In the genomic region with DNA sequence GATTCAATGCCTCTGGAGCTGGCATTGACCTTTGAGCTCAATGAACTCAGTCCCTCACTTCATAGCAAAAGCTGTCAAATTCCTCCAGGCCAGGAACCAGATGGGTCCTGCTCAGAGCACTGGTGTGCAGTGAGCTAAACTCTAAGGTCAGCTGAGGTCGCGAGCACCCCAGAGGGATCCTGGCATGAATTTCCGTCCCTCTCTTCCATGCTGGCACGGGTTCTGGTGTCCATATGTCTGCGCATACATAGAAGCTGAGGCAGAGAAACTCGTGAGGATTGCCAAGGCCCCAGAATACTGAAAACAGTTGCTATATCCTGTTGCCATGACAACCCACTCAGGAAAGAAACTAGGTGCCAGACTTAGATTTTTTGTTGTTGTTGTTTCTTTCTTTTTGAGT, we compare ENCODE assay signal across 8 mouse cellular contexts.
DNase-seq lines count a peak whose midpoint lies in the region; ATAC-seq lines count a peak whose summit lies in the region.

No protein-coding gene starts in this region.

- H3K9me3 ChIP-seq in forebrain, embryonic 10.5 days: no peaks in the 10 kb centered on the region
- no peaks in the 10 kb centered on the region for H3K9me3 ChIP-seq in forebrain, embryonic 11.5 days (ENCODE audit: control insufficient read depth, low read length)
- no peaks in the 10 kb centered on the region for H3K9me3 ChIP-seq in forebrain, embryonic 12.5 days
- H3K9me3 ChIP-seq in neural tube, embryonic 11.5 days (ENCODE audit: control insufficient read depth, low read length): no peaks in the 10 kb centered on the region

- no peak for ATAC-seq in forebrain, embryonic 11.5 days (replicated peaks; ENCODE audit: low FRiP score)
- peak; percentile 49; the same call in 1 of the 2 replicates for ATAC-seq in forebrain, embryonic 12.5 days (ENCODE audit: low FRiP score)
- no peak; the same call in 1 of the 2 replicates for ATAC-seq in neural tube, embryonic 11.5 days (ENCODE audit: insufficient read depth, low FRiP score, low TSS enrichment)
- no peak for ATAC-seq in megakaryocyte-erythroid progenitor cell, adult 5-6 weeks (replicated peaks; ENCODE audit: low FRiP score, low TSS enrichment, poor library complexity, severe bottlenecking)

- no peak overlapping the region for H3K27ac ChIP-seq in forebrain, embryonic 10.5 days
- no peak overlapping the region for H3K27ac ChIP-seq in forebrain, embryonic 11.5 days (ENCODE audit: low read depth, low read length)
- H3K27ac ChIP-seq in forebrain, embryonic 12.5 days: no peak overlapping the region
- no peak overlapping the region for H3K27ac ChIP-seq in neural tube, embryonic 11.5 days (ENCODE audit: low read depth, low read length)

- peak; percentile 26 for DNase-seq in forebrain, embryonic 10.5 days (ENCODE audit: extremely low spot score, low spot score)
- DNase-seq in forebrain, embryonic 11.5 days (ENCODE audit: low spot score): no peak
- peak; percentile 76 to 92 for DNase-seq in layer of hippocampus, adult 18-20 months (ENCODE audit: low spot score in 2 of 2)
- DNase-seq in neural tube, embryonic 11.5 days (ENCODE audit: low spot score): peak; percentile 24
- no peak for DNase-seq in testis, postnatal 14 days (ENCODE audit: low spot score)
- DNase-seq in gastrocnemius, postnatal 4 days (ENCODE audit: low spot score in 2 of 2): no peak

- no peak overlapping the region for H3K9ac ChIP-seq in forebrain, embryonic 11.5 days (ENCODE audit: low read length)
- no peak overlapping the region for H3K9ac ChIP-seq in forebrain, embryonic 12.5 days
- H3K9ac ChIP-seq in neural tube, embryonic 11.5 days (ENCODE audit: low read length): no peak overlapping the region

- 69% methylated on average over 6 of the region's 6 CpGs for WGBS in forebrain, embryonic 10.5 days
- WGBS in forebrain, embryonic 11.5 days: 76% methylated on average over 6 of the region's 6 CpGs
- 72% methylated on average over 6 of the region's 6 CpGs for WGBS in forebrain, embryonic 12.5 days
- 47% methylated on average over 6 of the region's 6 CpGs for WGBS in neural tube, embryonic 11.5 days

- H3K36me3 ChIP-seq in forebrain, embryonic 10.5 days (replicated peaks): no peaks in the 10 kb centered on the region
- no peaks in the 10 kb centered on the region for H3K36me3 ChIP-seq in forebrain, embryonic 11.5 days (ENCODE audit: control insufficient read depth, insufficient read depth, low read length)
- H3K36me3 ChIP-seq in forebrain, embryonic 12.5 days (replicated peaks): no peaks in the 10 kb centered on the region
- H3K36me3 ChIP-seq in neural tube, embryonic 11.5 days (ENCODE audit: control insufficient read depth, insufficient read depth, low read length): no peaks in the 10 kb centered on the region

- H3K4me1 ChIP-seq in forebrain, embryonic 10.5 days: no peaks in the 10 kb centered on the region
- no peaks in the 10 kb centered on the region for H3K4me1 ChIP-seq in forebrain, embryonic 11.5 days (replicated peaks; ENCODE audit: control insufficient read depth, insufficient read depth, low read length)
- no peaks in the 10 kb centered on the region for H3K4me1 ChIP-seq in forebrain, embryonic 12.5 days
- no peaks in the 10 kb centered on the region for H3K4me1 ChIP-seq in neural tube, embryonic 11.5 days (ENCODE audit: control insufficient read depth, insufficient read depth, low read length)

- no peak overlapping the region for H3K4me3 ChIP-seq in forebrain, embryonic 10.5 days
- H3K4me3 ChIP-seq in forebrain, embryonic 11.5 days (ENCODE audit: low read depth, low read length): no peak overlapping the region
- no peak overlapping the region for H3K4me3 ChIP-seq in forebrain, embryonic 12.5 days (replicated peaks)
- no peak overlapping the region for H3K4me3 ChIP-seq in neural tube, embryonic 11.5 days (ENCODE audit: low read depth, low read length)

- no peak overlapping the region for H3K4me2 ChIP-seq in forebrain, embryonic 11.5 days (ENCODE audit: low read depth, low read length, severe bottlenecking)
- H3K4me2 ChIP-seq in forebrain, embryonic 12.5 days: no peak overlapping the region
- no peak overlapping the region for H3K4me2 ChIP-seq in neural tube, embryonic 11.5 days (ENCODE audit: low read depth)

- H3K27me3 ChIP-seq in forebrain, embryonic 10.5 days (ENCODE audit: poor library complexity, severe bottlenecking): no peaks in the 10 kb centered on the region
- no peaks in the 10 kb centered on the region for H3K27me3 ChIP-seq in forebrain, embryonic 11.5 days (ENCODE audit: control insufficient read depth, insufficient read depth, low read length)
- H3K27me3 ChIP-seq in forebrain, embryonic 12.5 days: no peaks in the 10 kb centered on the region
- H3K27me3 ChIP-seq in neural tube, embryonic 11.5 days (ENCODE audit: control insufficient read depth, insufficient read depth, low read length): no peaks in the 10 kb centered on the region

Comparison
In these comparisons a context has a peak if more than half of its experiments do, and no peak if none do; other contexts are left out.
1. DNase-seq: peak in forebrain, embryonic 10.5 days (single experiment), layer of hippocampus, adult 18-20 months (2 of 2) and neural tube, embryonic 11.5 days (single experiment); none in forebrain, embryonic 11.5 days (single experiment), testis, postnatal 14 days (single experiment) and gastrocnemius, postnatal 4 days (0 of 2).